Mouse (Mus musculus): ENCODE measurements around the gene Bcl2. TPM values are rescaled to one million over a fixed set of nuclear protein-coding genes. Genes with fewer than 3 reads are reported as not detected.
A peak's percentile ranks its signal among the peaks of the same experiment; 100 is the strongest.

The Bcl2 gene
- polyA plus RNA-seq (2015; fragmentation: Nextera tagmentation; extraction: Ambion mirVana) = 26.4 and 26.7 TPM in 2 replicates

DNA sequence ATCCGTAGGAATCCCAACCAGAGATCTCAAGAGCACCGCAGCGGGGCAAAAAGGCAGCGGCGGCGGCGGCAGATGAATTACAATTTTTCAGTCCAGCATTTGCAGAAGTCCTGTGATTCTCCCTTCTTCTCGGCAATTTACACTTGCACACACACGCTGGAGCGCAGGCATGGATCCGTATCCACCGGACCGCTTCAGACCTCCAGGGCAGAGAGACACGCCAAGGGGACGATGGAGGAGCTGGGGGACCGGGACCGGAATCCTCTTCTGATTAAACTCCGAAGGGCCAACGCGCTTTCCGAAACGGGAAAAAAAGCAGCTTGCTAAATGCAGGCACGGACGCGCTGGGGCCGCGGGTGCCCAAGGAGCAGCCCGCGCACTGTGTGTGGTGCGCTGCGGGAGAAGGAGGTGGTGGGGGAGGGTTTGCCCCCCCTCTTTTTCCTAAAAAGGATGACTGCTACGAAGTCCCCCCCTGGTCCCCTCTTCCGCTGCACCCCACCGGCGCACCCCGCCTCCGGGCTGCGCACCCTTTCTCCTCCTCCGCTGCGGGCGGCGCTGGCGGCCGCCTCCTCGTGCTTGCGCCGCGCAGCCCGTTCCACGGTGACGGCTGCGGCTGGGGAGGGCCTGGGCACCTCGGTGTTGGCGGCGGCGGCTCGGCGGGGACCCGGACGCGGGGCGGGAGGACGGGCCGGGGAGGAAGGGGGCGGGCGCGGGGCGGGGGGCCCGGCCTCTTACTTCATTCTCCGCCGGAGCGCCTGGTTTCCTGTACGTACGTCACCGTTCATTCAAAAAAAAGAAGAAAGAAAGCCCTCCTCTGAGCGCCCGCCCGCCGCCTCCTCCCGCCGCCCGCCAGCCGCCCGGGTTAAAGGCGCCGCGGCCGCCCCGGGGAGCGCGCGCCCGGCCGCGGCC lies at the start of gene Bcl2:
Bcl2 (minus strand) TSS at position 654 of the 909 bp plus-strand sequence.
- ATAC-seq (replicated peaks; ENCODE audit: low FRiP score) = peak; percentile 80

DNA sequence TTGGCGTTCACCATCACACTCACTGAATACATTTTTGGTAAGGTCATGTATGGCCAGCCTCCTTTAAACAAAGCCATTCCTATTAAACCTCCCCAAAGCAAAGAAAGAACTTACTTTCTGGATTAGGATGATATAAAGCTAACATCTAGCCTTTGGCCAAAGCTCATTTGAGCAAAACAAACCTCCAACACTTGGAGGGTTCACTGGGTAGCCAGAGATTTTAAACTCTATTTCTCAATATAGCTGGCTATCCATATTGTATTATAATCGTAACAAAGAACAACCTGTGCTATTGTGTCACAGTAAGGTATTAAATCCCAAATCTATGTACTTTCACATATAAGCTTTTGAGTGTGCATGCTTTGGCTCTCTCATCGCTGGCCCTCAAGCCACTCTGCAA lies 46.7 kb upstream of the Bcl2 start:
- Histone ChIP-seq H3K27ac (no peak overlapping the region), H3K9me3 (replicated peaks) (no peaks in the 10 kb centered on the region), H3K4me3 (replicated peaks) (no peak overlapping the region), H3K9ac (no peak overlapping the region), H3K4me2 (no peak overlapping the region), H3K36me3 (peaks cover 19% of the 10 kb centered on the region), H3K27me3 (no peaks in the 10 kb centered on the region), H3K4me1 (peaks cover 27% of the 10 kb centered on the region)
- 84% methylated on average over 3 of the region's 3 CpGs for WGBS
- ATAC-seq (replicated peaks; ENCODE audit: low FRiP score) = no peak

More for the DNA sequence above, at the start of gene Bcl2:
- peak within 1 kb of the TSS; percentile 95 for H3K27ac ChIP-seq
- H3K4me3 ChIP-seq (replicated peaks) = peak within 1 kb of the TSS; percentile 83
- H3K4me2 ChIP-seq = peak within 1 kb of the TSS; percentile 90
- no peaks in the 10 kb centered on the region for H3K27me3 ChIP-seq
- H3K9ac ChIP-seq = peak within 1 kb of the TSS; percentile 85
- no peaks in the 10 kb centered on the region for H3K9me3 ChIP-seq (replicated peaks)
- H3K36me3 ChIP-seq = no peaks in the 10 kb centered on the region
- H3K4me1 ChIP-seq = peaks cover 46% of the 10 kb centered on the region
- under 1% methylated on average over 69 of the region's 95 CpGs for WGBS

- Histone ChIP-seq H3K27me3 (no peaks in the 10 kb centered on the region), H3K9ac (peak within 1 kb of the TSS; percentile 72), H3K4me2 (peak within 1 kb of the TSS; percentile 97), H3K9me3 (replicated peaks) (no peaks in the 10 kb centered on the region), H3K4me3 (replicated peaks) (peak within 1 kb of the TSS; percentile 81), H3K27ac (peak within 1 kb of the TSS; percentile 91), H3K4me1 (peaks cover 26% of the 10 kb centered on the region), H3K36me3 (peaks cover 13% of the 10 kb centered on the region)
- WGBS = 3% methylated on average over 51 of the region's 51 CpGs
- ATAC-seq (replicated peaks; ENCODE audit: low FRiP score) = peak; percentile 99
Measured at GRCm38 (mm10) chr1:106759572-106760435, 45.7 kb upstream of the Bcl2 start, which contains the start of gene Kdsr. TSS of gene Kdsr (minus strand) at chr1:106759727.

GRCm38 (mm10) chr1:106758734-106759571 lies 44.9 kb upstream of the Bcl2 start:
- Histone ChIP-seq H3K4me2 (peak overlapping the region; percentile 97), H3K4me1 (peaks cover 22% of the 10 kb centered on the region), H3K36me3 (peaks cover 11% of the 10 kb centered on the region), H3K9ac (peak overlapping the region; percentile 72), H3K27me3 (no peaks in the 10 kb centered on the region), H3K4me3 (replicated peaks) (peak overlapping the region; percentile 81), H3K9me3 (replicated peaks) (no peaks in the 10 kb centered on the region), H3K27ac (peak overlapping the region; percentile 91)
- WGBS = 1% methylated on average over 34 of the region's 34 CpGs
- ATAC-seq (replicated peaks; ENCODE audit: low FRiP score) = peak; percentile 77

DNA sequence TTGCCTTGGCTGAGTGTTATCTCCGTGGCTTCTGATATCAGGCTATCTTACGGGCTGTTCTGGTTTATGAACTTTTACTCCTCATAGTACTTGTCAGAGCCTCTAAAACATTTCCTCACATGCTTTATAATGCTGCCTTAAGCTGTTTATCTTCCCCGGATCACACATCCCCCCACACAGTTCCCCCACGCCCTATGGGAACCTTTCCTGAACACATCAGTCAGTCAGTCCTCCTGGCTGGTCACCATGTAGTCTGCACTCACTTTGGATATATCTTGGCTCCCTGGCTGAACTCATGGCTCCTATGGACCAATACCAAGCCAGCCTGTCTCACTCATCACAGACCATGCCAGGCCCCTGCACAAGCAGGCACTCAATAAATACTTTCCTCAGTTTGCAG lies 42.6 kb upstream of the Bcl2 start:
- no peaks in the 10 kb centered on the region for H3K9me3 ChIP-seq (replicated peaks)
- no peak overlapping the region for H3K9ac ChIP-seq
- no peak overlapping the region for H3K4me2 ChIP-seq
- no peak overlapping the region for H3K4me3 ChIP-seq (replicated peaks)
- WGBS = 58% methylated on average over 4 of the region's 4 CpGs
- H3K27me3 ChIP-seq = no peaks in the 10 kb centered on the region
- H3K27ac ChIP-seq = no peak overlapping the region
- no peak for ATAC-seq (replicated peaks; ENCODE audit: low FRiP score)
- H3K36me3 ChIP-seq = peaks cover 21% of the 10 kb centered on the region
- peaks cover 22% of the 10 kb centered on the region for H3K4me1 ChIP-seq

GRCm38 (mm10) chr1:106752013-106752412 lies 37.9 kb upstream of the Bcl2 start:
- peaks cover 36% of the 10 kb centered on the region for H3K36me3 ChIP-seq
- H3K27ac ChIP-seq = no peak overlapping the region
- peaks cover 4% of the 10 kb centered on the region; the same call in 1 of the 2 replicates for H3K4me1 ChIP-seq
- no peak overlapping the region for H3K4me2 ChIP-seq
- no peaks in the 10 kb centered on the region for H3K9me3 ChIP-seq (replicated peaks)
- no peak overlapping the region for H3K4me3 ChIP-seq (replicated peaks)
- no peaks in the 10 kb centered on the region for H3K27me3 ChIP-seq
- WGBS = 89% methylated on average over 5 of the region's 5 CpGs
- H3K9ac ChIP-seq = no peak overlapping the region
- ATAC-seq (replicated peaks; ENCODE audit: low FRiP score) = no peak

DNA sequence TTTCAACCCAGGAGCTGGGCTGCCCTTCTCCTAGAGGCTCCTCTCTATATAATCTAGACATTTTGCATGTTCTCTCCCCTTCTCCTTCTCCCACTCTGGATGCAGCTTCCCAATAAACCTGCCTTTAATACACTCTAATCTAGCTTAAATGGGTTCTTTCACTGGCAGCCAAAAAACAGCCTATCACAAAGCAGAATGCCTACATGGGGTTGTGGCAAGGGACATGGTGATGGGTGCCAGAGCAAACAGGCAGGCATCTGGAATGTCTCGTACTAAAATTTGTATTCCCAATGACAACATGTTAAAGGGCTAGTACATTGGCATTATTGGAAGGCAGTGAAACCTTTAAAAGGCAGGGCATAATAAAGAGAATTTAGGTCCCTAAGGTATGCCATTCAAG lies 36.6 kb upstream of the Bcl2 start:
- no peak overlapping the region for H3K9ac ChIP-seq
- no peak overlapping the region for H3K4me2 ChIP-seq
- WGBS = 93% methylated on average over 1 of the region's 1 CpGs
- ATAC-seq (replicated peaks; ENCODE audit: low FRiP score) = no peak
- no peaks in the 10 kb centered on the region for H3K27me3 ChIP-seq
- H3K9me3 ChIP-seq (replicated peaks) = no peaks in the 10 kb centered on the region
- peaks cover 48% of the 10 kb centered on the region for H3K36me3 ChIP-seq
- H3K27ac ChIP-seq = no peak overlapping the region
- no peak overlapping the region for H3K4me3 ChIP-seq (replicated peaks)
- H3K4me1 ChIP-seq = no peaks in the 10 kb centered on the region

DNA sequence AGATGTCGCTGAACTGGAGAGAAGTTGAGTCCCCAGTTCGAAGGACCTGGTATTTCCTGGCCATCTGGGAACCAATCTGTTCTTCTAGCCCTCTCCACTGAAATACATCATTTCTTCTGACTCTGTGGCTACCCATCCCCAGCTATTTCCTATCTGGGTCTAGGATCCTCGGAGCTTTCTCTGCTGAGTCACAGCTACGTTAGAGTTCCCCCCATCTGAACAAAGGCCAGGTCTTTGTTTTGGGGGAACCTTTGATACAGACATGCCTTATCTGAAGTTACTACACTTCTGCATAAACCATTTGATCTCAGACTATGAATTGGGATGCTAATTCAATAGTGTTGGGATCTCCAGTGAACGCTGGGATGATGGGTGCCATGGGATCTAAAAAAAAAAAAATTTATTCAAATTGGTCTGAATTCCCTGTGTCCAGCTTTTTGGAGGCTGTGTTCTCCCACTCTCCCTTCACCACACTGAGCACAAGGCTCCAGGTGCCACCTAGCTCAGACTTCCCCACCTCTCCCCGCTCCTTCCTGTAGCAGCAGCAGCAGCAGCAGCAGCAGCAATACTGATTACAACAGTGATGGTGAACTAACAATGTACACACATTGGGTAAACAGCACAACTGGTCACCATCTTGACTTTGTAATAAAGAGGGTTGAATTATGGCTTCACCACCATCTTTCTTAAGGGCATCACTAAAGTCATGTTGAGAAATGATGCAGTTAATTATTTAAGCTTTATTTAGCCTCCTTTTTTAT lies 34.7 kb upstream of the Bcl2 start:
- Histone ChIP-seq H3K4me1 (no peaks in the 10 kb centered on the region), H3K27me3 (no peaks in the 10 kb centered on the region), H3K9me3 (replicated peaks) (no peaks in the 10 kb centered on the region), H3K36me3 (peaks cover 42% of the 10 kb centered on the region), H3K4me2 (no peak overlapping the region), H3K27ac (no peak overlapping the region), H3K4me3 (replicated peaks) (no peak overlapping the region), H3K9ac (no peak overlapping the region)
- WGBS = 88% methylated on average over 6 of the region's 6 CpGs
- ATAC-seq (replicated peaks; ENCODE audit: low FRiP score) = no peak

GRCm38 (mm10) chr1:106742980-106743379 lies 28.9 kb upstream of the Bcl2 start:
- Histone ChIP-seq H3K27ac (no peak overlapping the region), H3K9ac (no peak overlapping the region), H3K4me1 (no peaks in the 10 kb centered on the region), H3K9me3 (replicated peaks) (no peaks in the 10 kb centered on the region), H3K4me3 (replicated peaks) (no peak overlapping the region), H3K36me3 (peaks cover 35% of the 10 kb centered on the region), H3K27me3 (no peaks in the 10 kb centered on the region), H3K4me2 (no peak overlapping the region)
- ATAC-seq (replicated peaks; ENCODE audit: low FRiP score) = no peak
- WGBS = 95% methylated on average over 6 of the region's 6 CpGs

GRCm38 (mm10) chr1:106740735-106741134 lies 26.7 kb upstream of the Bcl2 start:
- Histone ChIP-seq H3K4me2 (no peak overlapping the region), H3K9ac (no peak overlapping the region), H3K9me3 (replicated peaks) (no peaks in the 10 kb centered on the region), H3K4me1 (no peaks in the 10 kb centered on the region), H3K27me3 (no peaks in the 10 kb centered on the region), H3K4me3 (replicated peaks) (no peak overlapping the region), H3K36me3 (peaks cover 30% of the 10 kb centered on the region), H3K27ac (no peak overlapping the region)
- no peak for ATAC-seq (replicated peaks; ENCODE audit: low FRiP score)
- WGBS = 97% methylated on average over 4 of the region's 4 CpGs

GRCm38 (mm10) chr1:106739810-106740209 lies 25.7 kb upstream of the Bcl2 start:
- WGBS = 92% methylated on average over 5 of the region's 5 CpGs
- ATAC-seq (replicated peaks; ENCODE audit: low FRiP score) = no peak
- Histone ChIP-seq H3K4me3 (replicated peaks) (no peak overlapping the region), H3K36me3 (peaks cover 31% of the 10 kb centered on the region), H3K9me3 (replicated peaks) (no peaks in the 10 kb centered on the region), H3K27me3 (no peaks in the 10 kb centered on the region), H3K4me2 (no peak overlapping the region), H3K4me1 (no peaks in the 10 kb centered on the region), H3K27ac (no peak overlapping the region), H3K9ac (no peak overlapping the region)

All from kidney, embryonic 15.5 days (tissue).